Mouse (Mus musculus) T-helper 2 cell (primary cell): ENCODE results near the gene Htr6.

Experiments used
- in situ Hi-C: fragments of 300-600 bp; cut with MboI, MseI; formaldehyde crosslinking; loops from one replicate; pipeline ENCODE4 v1.15.1; 2025; ENCODE audit warnings: high pct_unique_total_duplicates

Htr6 gene

DNA sequence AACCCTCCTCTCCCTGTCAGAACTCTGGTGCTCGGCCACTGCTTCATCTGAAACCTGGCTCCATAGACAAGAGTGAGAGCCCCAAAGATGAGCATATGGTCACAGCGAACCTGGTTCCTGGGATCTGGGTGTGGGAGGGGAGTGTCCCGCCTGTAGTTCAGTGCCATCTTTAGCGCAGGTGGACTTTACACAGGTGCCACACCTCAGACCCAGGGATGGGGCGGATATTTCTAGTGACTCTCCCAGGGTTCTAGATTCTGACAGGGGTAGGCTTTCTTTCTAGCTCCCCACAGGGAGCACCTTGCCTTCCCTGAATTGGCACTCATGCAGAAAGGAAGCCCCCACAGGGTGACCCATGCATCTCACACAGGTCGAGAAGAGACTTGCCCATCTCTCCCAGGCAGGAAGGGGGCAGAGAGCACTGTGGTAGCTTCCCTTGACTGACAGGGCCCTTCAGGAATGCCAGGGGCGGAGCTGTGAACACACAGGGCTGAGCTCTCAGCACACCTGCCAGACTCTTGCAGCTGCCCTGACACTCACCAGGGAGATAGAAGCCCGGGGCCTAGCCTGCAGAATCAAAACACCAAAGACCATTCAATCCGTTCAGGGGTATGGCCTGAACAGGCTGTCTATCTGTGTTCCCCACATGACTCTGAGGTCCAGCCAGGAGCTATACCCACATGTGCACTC, 13.8 kb upstream of the Htr6 start:
- in situ Hi-C loops = loop anchor here (10.0 to 25.0 kb wide), 2 partner anchors 116 to 173 kb away; no protein-coding TSS in a partner anchor

DNA sequence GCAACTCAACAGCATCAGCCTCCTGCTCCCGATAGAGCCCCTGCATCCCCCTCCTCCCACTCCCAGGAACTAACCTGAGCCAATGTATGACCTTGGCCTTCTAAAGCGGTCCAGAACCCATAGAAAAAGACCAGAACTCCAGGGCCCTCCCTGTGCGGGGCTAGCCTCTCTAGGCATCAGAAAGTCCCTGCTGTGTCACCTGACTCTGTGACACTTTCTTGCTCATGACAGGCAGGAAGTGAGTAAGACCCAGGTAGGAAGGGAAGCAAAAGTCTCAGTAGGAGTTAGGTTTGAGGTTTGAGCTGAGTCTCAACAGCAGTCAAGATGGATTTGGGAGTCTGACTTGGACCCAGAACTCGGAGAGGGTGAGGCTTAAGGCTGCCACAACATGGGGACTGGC, 11.6 kb upstream of the Htr6 start:
- in situ Hi-C loops = loop anchor here (10.0 to 25.0 kb wide), 2 partner anchors 118 to 175 kb away; no protein-coding TSS in a partner anchor

DNA sequence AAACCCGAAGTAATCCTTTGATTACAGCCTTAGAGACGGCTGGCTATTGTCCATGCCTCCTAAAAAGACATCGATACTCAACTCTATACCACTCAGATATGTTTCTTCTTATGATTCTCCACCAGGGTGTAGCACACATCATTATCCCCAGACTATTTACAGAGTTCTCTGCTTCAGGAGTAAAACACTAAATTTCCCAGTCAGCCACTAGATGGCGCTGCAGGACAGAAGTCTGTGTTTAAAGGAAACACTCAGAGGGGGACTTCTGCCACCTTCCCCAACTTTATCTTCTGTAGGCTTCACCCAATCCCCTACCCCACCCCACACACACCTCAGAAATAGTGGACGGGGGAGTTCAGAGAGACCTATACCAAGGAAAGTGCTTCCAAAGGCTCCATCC, 10.7 kb upstream of the Htr6 start:
- in situ Hi-C loops = loop anchor here (10.0 to 25.0 kb wide), 2 partner anchors 119 to 176 kb away; no protein-coding TSS in a partner anchor

DNA sequence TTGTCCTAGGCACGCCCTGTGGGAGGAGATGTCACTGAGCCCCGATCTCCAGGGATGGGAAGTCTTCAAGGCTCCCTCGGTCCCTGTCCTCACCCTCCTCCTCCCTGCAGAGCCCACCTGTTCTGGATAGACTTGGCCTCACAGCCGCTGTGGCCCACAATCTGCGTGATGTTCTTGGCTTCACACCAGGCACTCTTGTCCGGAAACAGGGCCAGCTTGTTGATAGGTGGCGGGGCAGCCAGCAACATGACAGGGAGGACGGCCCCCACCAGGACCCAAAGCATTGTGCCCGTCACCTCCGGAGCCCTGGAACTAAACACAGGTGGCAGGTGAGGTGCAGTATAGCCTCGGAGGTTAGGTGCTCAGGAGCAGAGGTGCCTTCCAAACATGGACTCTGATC, 10.0 kb upstream of the Htr6 start:
- in situ Hi-C loops = loop anchor here (10.0 to 25.0 kb wide), 2 partner anchors 119 to 177 kb away; no protein-coding TSS in a partner anchor

DNA sequence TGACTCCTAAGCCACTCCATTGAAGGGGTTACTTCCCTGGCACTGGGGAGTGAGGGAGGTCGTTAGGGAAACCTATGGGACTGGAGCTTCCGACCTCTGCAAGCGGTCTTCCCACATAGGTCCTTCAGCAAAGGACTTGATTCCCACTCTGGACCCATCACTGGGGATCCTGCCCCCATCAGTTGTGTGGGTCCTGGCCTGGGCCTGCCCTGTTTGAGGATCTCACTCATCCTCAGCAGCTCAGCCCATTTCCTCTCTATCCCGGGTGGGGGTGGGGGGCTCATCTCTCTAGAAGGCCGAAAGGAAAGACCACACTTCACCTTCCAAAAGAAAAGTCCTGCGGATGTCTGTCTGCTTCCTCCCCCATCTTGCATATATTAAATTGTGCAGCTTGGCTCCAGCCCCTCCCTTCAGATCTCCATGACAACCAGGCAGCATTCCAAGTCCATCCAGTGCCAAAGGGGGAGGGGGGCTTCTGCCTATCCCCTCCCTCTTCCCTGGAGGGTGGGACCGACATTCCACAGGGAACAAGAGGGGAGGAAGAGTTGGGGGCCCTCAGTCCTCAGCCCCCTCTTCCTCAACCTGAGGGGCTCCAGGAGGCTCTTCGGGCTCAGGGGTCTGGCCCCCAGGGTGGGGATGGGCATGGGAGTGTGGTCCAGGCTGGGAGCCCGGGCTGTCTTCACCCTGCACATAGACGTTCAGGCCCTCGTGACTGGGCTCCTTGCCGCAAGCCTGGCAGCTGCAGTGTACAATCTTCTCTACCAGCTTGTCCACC, 7.6 kb upstream of the Htr6 start:
- in situ Hi-C loops = loop anchor here (10.0 to 25.0 kb wide), 2 partner anchors 122 to 179 kb away; no protein-coding TSS in a partner anchor

DNA sequence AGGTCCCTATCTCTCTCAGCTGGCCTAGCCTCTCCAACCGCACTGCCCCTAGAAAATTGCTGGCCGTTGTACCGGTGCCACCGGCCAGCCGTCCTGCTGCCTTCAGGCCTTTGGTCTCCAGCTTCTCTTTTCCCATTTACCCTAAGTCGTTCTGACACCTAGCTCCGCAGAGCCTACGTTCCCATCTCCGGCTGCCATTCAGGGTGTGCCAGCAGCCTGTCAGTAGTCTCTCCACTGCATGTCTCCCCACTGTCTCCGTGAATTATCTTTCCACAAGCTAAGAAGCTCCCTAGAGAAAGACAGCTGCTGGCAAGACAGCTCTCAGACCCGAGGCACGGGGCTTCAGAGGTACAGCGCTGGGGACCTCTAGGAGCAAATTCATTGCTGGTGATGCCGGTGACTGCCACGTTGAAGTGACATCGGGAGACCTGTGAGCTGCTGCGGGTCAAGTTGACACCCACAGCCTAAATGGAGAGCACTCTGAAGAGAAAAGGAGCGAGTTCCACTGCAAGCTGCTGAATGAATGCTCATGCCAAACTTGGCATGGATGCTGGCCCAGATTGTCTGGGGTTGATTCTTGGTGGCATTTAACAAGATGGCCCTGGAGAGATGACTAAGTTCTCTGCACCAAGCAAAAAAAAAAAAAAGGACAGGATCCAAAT, 6.0 kb upstream of the Htr6 start:
- in situ Hi-C loops = loop anchor here (10.0 to 25.0 kb wide), 2 partner anchors 123 to 181 kb away; no protein-coding TSS in a partner anchor

DNA sequence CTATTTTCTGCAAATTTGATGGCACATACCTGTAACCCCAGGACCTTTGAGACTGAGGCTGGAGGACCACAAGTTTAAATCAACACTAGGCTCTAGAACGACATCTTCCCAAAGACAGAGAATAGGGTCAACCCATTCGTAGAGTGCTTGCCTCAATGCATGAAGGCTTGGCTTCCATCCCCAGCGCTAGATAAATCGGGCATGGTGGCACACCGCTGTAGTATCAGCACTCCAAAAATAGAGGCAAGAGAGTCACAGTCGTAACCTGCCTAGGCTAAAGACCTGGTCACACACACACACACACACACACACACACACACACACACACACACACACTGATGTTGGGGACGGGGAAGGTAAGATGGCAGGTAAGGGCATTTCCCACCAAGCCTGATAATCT, 4.9 kb upstream of the Htr6 start:
- in situ Hi-C loops = loop anchor here (10.0 to 25.0 kb wide), 2 partner anchors 125 to 182 kb away; no protein-coding TSS in a partner anchor

DNA sequence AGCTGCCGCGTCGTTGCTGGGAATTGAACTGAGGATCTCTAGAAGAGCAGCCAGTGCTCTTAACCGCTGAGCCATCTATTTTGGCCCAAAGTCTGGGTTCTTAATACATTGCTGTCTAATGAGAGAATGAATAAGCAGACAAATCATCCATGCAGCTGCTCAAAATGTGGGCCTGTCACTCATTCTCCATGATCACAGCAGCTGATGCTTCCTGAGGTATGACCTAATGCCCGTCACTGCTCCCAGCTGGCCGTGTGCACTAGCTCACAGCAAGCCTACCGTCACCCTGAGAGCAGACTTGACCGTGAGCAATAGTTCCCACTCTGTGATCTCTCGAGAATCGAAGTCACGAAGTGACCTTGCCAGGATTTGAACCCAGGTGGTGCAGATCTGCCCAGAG, 4.1 kb upstream of the Htr6 start:
- in situ Hi-C loops = loop anchor here (25.0 kb wide), 1 partner anchor 183 kb away; no protein-coding TSS in a partner anchor

DNA sequence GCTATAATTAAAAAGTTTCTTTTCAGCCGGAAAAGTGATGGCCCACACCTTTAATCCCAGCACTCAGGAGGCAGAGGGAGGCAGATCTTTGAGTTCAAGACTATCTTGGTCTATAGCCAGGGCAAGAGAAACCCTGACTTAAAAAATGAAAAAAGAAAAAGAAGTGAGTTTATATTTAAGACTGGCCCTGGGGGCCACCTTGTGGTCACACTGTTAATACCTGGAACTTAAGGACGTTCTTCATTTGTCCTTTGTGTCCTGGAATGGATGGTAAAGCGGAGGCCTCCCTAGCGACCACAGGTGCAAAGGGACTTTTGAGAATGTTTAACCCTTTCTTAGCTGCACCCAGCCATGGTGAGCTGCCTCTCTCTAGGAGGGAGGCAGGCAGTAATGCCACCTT, 3.4 kb upstream of the Htr6 start:
- in situ Hi-C loops = loop anchor here (25.0 kb wide), 1 partner anchor 184 kb away; no protein-coding TSS in a partner anchor

DNA sequence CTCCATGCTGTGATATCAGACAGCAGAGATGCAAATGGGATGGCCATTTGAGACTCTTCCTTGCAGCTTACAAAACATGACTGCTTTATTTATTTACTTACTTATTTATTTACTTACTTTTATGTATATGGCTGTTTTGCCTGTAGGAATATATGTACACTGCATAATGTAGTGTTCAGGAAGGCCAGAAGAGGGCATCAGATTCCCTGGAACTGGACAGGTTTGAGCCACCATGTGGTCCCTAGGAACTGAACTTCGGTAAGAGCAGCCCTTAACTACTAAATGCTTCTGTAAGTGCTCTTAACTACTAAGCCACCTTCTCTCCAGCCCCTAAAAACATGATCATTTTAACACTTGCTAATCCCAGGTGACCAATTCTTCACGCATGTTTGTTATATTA, 2.9 kb upstream of the Htr6 start:
- in situ Hi-C loops = loop anchor here (25.0 kb wide), 1 partner anchor 184 kb away; no protein-coding TSS in a partner anchor

DNA sequence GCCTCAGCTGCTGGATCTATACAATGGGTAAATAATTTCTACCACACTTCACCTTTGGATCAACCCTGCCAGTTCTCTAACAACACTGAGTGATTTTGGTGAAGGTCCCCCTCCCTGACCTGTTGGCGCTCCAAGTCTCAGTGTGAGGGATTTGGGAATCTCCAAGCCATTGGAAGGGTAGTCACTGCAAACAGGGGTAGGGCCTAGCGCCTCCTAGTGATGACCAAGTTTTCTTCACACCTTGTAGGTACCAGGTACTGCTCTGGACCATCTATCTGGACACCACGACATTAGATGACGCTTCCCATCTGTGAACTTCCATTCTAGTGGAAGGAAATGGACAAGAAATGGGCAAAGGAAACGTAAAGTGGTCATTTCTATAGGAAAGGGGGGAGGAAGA, 545 bp upstream of the Htr6 start:
- in situ Hi-C loops = loop anchor here (25.0 kb wide), 1 partner anchor 186 kb away; no protein-coding TSS in a partner anchor

DNA sequence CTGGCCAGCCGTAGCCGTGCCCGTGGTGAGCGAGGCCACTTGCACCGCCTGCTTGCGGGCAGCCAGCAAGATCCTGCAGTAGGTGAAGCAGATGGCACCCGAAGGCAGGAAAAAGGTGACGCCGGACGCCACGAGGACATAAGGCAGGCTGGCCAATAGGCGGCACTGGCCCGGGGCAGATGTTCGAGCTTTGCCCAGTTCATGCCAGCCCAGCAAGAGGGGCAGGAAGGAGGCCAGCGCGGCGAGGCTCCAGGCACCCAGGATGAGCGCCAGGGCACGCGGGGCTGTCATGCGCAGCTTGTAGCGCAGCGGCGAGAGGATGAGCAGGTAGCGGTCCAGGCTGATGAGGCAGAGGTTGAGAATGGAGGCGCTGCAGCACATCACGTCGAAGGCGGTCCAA, 1.3 kb downstream of the Htr6 start:
- in situ Hi-C loops = no loop called here

DNA sequence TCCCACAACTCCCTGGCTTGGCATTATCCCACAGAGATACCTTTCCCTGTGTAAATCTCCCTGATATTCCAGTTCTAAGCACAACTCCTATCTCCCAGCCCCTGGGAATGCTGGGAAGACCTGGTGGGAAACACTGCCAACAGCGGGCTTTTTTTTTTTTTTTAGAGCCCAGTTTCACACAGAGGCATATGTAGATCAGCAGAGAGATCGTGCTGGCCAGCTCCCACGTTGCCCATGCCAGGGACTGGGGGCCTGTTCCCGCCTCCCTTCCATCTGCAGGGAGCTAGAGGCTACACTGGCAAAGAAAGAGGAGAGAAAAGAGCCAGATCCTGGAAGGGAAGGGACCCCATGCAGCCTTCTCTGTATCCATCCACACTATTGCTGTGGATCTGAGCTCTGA, 7.1 kb downstream of the Htr6 start:
- in situ Hi-C loops = no loop called here

DNA sequence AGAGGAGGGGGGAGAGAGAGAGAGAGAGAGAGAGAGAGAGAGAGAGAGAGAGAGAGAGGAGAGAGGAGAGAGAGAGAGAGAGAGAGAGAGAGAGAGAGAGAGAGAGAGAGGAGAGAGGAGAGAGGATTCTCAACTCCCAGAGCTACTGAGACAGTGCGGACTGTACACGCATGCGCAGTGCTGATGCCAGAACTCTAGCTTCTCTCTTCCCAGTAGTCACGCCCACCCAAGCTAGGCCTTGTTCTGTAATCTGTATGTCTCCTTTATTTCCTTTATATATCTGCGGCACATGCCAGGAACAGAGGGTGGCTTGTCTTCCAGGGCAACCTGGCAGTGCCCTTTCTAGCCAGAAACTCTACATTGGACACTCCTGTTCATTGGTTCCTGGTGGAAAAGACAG, 10.5 kb downstream of the Htr6 start:
- in situ Hi-C loops = no loop called here

DNA sequence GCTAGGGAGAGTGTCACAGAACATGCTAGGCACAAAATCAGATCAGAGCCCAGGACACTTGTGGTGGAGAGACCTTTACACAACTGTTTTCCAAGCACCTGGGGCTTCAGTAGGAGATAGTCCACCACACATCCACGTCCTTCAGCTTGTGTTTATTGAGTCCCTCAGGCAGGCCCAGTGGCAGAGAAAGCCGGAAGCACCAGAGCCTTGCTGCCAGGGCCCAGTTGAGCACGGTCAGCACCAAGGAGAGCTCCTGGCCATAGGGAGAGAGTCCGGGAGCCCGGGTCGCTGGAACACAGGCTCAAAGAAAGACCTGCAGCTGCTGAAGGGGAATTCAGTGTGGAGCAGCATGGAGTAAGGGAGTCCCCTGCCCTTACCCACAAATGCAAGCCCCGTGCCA, 15.8 kb downstream of the Htr6 start:
- in situ Hi-C loops = no loop called here

DNA sequence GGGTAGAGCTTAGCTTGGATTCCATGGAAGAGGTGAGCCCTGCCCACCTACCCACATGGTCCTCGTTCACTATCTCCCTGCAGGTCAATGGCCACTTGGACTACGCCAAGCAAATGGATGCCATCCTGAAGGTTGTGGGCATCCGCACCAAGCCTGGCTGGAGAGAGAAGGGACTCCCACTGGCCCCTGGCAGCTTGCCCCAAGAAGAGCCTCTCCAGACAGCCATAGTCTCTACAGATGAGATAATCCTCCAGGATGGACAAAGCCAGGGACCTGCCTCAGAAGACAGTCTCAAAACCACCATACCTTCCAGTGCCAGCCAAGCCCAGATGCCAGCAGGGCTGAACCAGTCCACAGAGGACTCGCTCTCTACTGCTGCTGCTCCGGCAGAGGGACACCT, 17.3 kb downstream of the Htr6 start:
- in situ Hi-C loops = no loop called here

DNA sequence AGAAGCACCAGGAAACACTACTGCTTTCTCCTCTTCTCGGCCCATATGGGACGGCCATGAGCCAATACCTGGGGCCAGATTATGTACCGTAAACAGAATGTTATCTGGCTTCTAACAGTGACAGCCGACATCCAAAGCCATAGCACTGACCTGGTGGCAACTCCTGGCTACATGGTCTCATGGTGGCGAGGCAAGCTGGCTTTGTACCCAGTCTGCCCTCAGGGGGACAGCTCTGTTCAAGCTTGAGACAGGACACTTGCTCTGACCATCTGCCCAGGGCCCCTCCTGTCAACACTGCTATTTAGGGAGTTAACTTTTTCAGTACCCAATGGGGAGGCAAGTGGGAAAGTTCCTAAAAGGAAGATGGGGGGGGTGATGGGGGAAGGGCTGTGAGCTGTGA, 18.1 kb downstream of the Htr6 start:
- in situ Hi-C loops = no loop called here

DNA sequence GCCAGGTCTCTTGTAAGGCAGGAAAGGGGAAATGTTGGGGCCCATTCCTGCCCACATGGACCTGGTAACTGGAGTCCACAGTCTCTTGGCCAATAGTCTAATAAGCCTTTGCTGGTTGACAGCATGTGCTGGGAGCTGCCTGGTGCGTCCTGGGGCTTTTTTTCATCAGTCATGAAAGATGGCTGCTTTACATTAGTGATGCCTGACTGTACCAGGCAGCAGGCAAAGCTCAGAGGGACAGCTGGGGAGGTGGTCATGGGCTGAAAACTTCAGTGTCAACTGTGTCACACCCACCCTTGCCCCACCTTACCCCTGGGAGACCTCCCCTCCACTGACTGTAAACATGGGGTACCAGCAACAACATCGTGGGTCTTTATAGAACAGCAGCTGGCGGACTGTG, 19.6 kb downstream of the Htr6 start:
- in situ Hi-C loops = no loop called here

DNA sequence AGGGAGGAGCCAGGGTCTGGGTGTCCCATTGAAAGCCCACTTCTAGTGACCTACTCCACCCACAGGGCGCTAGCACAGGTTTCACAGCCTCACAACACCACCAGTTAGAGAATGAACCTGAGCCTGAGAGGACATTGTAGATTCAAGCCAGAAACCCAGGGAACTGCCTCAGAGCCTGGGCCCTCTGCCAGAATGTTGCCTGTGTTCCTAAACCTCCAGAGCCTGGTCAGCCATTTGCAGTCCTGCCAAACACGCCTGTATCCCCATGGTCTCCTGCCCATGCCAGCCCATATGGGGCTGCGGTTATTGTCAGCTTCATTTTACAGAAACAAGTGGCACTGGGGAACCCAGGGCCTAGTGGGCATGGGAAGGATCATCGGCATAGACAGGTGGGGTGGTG, 20.0 kb downstream of the Htr6 start:
- in situ Hi-C loops = no loop called here

DNA sequence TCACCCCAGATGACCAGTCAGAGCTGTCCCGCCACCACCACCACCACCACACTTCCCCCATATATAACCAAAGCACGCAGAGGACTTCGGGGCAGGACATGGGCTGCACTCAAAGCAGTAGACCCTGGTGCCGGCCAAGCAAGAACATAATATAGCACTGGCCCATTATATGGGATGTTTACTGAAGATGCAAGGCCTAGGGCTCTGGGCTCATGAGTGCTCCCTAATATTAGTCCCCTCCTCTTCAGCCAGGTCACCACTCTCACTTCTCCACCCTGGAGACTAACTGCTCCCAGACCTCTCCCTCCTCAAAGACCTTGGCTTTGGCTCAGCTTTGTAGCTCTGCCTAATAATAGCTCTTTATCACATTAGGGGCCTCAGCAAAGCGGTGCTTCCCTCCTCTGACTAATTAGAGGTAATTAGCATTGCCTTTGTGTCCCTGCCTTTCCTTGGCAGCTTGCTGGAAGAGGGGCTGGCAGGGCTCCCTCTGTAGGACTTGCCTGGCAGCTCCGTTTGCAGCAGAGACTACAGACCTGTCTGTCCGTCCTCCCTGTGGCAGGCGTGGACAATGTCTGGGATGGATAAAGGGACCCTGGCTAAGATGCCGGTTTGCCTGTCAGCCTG, 21.0 kb downstream of the Htr6 start:
- in situ Hi-C loops = no loop called here

DNA sequence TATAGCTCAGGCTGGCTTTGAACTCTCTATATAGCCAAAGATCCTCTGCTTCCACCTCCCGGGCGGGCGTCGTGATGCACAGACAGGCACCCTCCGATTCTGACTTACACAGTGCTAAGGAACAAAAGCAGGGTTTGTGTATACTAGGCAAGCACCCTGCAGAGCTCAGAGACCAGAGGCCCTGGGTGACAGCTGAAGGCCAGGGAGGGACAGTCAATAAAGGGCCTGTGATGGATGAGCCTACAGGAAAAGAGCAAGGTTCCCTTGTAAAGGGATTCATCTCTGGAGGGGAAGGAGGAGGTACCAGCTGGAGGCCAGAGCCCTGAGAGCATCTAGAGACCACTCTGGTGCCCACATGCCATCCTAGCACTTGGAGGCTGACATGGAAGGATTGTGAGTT, 22.0 kb downstream of the Htr6 start:
- in situ Hi-C loops = no loop called here

DNA sequence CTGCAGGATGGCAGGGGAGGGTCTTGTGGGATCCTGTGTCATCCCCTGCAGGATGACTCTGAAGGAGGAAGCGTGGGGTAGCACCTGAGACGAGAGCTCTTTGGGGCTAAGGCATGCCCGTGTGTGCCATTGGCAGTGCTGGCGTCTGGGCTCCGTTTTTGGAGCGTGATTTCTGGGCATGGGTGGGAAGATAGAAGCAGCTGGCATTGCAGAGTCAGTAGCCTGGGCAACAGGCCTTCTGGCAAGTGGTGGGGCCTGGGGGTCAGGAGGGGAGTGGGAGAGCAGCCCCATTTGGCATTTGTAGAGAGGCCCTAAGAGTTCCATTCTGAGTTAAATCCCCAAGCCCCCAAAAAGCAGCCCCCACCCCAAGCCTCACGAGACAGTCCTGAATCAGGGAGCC, 22.6 kb downstream of the Htr6 start:
- in situ Hi-C loops = no loop called here
